Mouse (Mus musculus) megakaryocyte-erythroid progenitor cell, adult 5-6 weeks (primary cell): ENCODE data around the gene Rnf10. TPM values are rescaled to one million over a fixed set of nuclear protein-coding genes. Genes with fewer than 3 reads are reported as not detected.
A peak's percentile ranks its signal among the peaks of the same experiment; 100 is the strongest.
"Not testable (repeated sequence)": the region's sequence is repeated elsewhere in the genome, so short reads cannot be mapped to it uniquely, and the experiment has no call there.

Experiments used
- ATAC-seq: replicated peaks from 2 replicates; pipeline ENCODE4 v1.8.0; 2016; ENCODE audit warnings: mild to moderate bottlenecking, inconsistent platforms; ENCODE audit not compliant: severe bottlenecking, poor library complexity, low FRiP score, low TSS enrichment
- total RNA-seq, 2 experiments: library from RNA; stranded (forward) in 1 of 2; stranded (reverse) in 1 of 2; fragments of 200-1000, 215-1000 nt in 1 of 2; fragments of >200 nt in 1 of 2; fragmentation: Nextera tagmentation in 1 of 2; gene quantifications; 2 replicates each; pipeline ENCODE4 v1.2.3; 2014 to 2017

The Rnf10 gene
- total RNA-seq (2014; fragmentation: Nextera tagmentation) = 47.4 and 71.5 TPM in 2 replicates
- total RNA-seq (2017) = 35.9 and 36.9 TPM in 2 replicates

DNA sequence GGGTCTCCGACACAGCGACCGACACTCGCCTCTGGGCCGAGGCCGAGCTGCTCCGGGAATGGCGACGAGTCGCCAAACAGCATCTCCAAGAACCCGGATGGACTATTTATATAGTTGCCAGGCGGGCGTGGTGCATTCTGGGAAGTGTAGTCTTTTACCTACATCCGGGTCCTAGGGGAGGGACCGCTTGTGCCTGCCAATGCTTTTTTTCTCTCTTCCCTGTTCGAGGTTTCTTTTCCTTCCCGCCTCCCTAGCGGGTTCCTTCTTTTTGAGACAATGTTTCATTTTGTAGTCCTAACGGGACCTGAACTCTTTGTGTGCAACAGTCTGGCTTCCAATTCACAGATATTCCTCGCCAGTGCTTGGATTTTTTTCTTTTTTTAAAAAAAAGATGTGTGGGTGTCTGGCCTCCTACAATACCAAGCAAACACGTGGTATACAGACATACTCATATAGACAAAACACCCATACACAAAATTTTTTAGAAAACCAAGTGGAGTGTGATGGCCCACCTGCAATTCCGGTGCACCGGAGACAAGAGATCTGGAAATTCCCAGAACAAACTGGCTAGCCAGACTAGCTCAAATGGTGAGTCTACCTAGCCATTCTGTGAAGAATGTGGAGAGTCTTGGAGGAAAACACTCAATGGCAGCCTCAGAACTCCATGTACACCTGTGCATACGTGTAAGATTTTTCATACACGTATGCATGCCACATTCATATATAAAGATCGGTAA lies at the start of gene Rnf10:
Rnf10 (minus strand) TSS at position 87 of the 737 bp plus-strand sequence.
- ATAC-seq = peak; percentile 92

DNA sequence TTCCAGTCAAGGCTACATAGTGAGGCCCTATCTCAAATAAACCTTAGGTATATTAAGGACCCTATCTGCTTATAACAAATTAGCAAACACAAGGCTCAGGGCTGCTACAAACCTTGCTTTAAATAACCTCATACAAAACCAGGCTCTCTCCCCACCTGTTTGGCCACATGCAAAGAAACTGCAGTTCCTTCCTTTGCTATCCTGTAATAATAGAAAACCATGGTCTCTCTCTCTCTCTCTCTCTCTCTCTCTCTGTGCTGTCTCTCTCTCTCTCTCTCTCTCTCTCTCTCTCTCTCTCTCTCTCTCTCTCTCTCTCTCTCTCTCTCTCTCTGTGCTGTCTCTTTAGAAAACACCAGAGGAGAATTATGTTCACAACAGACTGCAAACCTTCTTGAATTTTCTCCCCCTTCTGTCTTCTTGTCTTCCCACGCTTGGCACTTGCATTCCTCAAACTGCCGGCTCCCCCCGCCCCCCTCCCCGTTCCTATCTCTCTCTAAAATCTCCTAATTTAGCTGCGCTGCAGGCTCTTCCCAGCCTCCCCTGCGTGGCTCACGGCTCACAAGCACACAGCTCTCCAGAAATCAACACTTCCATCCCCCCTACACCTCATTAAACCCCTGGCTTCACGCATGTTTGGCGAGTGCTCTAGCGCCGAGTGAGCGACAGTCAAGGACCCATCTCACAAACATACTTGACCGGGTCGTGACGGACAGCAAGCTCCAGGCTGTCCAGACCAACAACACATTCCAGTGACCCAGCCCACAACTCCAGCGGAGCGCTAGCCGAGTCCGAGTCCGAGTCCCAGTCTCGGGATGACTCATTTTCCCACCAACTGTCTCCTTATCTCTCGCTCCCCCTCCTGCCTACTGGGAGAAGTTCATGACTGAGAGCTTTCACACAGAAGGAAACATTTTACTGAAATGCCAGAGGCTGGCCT lies 46.6 kb upstream of the Rnf10 start:
- ATAC-seq = peak; percentile 85

DNA sequence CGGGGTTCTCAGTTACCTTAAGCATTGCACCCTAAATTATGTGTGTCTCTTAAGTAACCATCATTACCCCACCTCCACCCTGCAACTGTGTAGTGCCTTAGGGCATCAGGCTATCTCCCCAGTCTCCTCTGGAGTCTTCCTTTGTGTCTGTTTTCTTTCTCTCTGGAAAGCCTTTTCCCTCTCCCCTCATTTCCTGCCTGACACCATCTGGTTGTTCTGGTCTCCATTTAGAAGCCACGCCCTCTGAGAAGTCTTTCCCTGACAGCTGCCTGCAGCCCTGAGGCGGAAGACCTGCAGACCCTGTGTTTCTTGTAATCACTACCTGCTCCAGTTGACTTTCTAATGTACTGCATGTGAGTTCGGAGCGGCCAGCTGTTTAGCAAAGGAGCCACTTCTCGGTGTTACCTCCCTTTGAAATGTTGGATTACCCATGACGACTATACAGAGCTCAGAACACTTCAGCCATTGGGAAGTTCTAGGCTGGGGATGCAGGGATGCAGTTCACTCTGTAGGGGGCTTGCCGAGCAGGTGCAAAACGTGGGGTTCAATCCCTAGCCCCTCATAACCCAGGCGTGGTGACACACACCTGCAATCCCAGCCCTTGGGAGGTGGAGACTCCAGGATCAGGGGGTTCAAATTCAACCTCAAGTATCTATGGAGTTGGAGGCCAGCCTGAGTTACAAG lies 45.1 kb upstream of the Rnf10 start:
- ATAC-seq = no peak

DNA sequence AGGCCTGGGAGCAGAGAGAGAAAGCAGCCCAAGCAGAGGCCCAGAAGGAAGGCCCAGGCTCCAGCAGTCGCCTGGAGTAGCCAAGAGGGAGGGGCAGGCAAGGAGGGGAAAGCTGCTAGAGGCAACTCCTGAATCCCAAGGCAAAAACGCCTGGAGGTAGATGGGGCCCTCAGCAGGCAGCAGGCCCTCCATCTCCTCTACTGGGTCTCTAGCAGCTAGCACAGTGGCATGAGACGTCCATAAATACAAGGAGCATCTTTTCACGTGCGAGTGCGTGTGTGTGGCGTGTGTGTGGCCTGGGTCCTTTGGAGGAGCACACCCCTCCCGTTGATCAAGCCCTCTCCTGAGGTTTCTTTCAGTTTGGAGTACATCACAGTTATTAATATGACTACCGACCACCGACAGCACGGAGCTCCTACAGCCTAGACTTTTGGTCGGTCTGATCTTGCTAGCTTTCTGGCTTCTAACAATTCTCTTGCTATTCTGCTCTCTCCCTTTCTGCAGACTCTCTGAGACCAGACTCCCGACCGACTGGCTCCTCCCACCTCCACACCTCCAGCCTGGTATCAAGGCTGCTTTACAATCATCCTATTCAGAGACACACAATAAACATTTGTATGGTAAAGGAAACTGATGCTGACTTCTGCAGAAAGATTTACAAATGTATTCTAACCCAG lies 44.4 kb upstream of the Rnf10 start:
- ATAC-seq = no peak

DNA sequence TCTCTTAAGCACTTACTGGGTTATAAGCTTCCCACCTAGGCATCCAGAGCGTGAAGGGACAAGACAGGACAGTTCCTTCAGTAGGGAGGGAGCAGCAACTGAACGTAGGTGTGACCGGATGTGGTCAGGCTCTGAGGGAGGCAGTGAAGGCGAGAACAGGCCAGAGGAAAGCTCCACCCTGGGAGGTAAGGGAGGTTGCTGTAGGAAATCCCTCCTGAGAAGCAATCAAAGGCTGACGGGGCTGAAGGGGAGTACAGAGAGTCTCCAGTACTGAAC lies 40.9 kb upstream of the Rnf10 start:
- no peak for ATAC-seq

DNA sequence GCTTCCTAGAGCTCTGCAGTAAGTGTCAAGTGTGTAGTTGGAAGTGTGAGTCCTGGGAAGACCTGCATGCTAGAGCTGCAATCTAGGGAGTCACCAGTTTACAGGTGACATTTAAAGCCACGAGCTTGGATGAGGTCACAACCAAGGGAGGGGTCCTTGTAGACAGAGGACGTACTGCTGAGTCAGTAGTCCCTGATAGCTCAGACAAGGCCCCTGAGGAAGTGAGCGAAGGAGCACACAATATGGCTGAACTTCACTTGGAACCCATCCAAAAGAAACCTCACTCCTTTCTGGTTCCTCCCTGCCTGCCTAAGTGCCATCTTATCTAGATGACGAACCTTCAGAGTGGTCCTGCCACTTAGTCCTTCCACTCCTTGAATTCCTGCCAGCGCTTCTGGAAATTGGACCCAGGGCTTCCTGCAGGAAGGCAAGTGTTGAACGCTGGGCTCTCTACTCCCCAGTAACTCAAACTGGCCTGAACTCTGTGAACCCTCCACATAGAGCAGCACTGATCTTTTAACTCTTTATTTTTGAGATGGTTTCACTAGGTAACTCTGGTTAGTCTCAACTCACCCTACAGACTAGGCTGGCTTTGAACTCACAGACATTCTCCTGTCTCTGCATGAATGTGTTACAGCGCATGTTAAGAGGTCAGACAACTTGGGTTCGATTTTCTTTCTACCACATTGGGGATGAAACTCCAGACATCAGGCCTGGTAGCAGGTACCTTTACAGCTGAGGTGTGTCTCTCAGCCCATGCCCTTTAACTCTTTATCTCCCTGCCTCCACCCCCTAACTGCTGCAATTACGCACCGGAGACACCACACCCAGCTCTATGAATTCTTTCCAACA lies 40.3 kb upstream of the Rnf10 start:
- ATAC-seq = peak; percentile 89

DNA sequence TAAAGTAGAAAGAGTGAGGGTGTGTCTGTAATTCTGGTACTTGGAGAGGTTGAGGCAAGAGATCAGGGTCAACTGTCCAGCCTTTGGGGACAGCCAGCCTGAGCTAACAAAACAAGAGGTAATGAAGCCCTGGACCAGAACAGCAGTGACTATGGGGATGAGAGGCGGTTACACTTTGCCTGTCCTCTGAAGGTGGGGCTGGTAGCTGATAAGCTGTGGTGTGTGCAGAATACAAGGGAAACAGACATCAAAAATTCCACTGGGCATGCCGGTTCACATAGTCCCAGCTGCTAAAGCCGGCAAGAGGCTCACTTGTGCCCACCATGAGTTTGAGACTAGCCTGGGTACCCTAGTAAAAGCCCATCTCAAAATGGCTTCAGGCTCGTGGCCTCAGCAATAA lies 39.7 kb upstream of the Rnf10 start:
- ATAC-seq = peak; percentile 36

DNA sequence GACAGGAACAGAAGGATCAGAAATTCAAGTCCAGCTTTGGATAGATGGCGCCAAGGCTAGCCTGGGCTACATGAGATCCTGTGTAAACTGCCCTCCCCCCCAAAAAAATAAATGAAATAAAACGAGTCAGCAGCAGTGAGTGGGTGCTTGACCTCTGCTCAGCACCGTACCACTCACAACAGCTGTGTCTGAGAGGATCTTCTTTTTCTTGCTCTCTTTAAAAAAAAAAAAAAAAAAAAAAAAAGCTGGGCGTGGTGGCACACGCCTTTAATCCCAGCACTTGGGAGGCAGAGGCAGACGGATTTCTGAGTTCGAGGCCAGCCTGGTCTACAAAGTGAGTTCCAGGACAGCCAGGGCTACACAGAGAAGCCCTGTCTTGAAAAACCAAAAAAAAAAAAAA lies 29.5 kb upstream of the Rnf10 start:
- ATAC-seq = not testable (repeated sequence)

DNA sequence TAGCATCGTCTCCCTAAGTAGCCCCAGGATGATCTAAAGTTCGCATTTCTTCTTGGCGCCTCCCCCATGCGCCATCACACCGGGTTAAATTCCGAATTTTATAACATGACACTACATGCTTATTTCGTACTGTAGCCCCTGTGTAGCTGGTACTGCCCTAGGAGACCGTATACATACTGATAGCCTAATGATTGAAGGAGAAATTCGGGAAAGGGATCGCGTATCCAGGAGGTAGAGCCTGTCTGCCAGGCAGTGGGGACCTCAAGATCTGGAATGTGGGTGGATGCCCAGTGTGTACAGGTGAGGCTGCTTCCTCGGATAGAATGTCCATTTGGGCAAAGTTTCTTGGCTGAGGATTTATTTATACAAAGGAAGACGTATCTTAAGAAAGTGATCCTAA lies 28.9 kb upstream of the Rnf10 start:
- no peak; the same call in 1 of the 2 replicates for ATAC-seq

DNA sequence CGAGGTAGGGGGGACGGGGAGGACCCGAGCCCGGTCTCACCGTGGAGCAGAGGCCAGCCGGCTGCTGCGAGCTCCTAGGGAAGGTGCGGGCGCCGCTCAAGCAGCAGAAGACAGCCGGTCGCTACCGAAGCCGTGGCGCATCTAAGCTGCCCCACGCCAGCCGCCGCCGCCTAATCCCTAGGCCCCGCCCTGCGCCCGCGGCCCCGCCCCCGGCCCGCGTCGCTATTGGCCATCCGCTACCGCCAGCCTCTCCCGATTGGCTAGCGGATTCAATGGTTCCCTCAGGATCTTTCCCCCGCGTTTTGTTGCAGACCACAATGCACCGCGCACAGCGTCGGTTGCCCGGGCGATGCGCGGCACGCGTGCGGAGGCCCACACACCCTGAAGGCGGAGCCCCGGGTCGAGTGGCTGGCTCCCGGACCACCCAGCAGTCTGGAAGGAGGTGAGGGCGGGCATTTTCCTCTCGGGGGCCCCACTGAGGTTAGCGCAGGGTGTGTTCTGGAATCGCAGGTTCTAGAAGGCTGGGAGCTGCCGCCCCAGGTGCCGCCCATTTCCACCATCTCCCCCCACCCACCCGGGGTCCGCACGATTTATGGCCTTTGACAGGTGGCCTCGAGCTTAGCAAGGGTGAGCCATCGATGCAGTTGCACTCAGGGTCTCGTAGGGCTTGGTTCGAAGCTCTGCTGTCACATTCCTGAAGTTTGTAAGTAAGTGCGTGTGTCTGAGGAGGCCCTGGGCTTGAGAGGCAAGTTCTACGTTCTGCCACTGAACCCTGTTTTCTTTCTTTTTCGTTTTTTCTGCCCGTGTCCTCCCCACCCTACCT lies 28.3 kb upstream of the Rnf10 start, which contains the start of gene Dynll1:
Dynll1 (minus strand) TSS at position 208 of the 823 bp plus-strand sequence.
- ATAC-seq = peak; percentile 93

DNA sequence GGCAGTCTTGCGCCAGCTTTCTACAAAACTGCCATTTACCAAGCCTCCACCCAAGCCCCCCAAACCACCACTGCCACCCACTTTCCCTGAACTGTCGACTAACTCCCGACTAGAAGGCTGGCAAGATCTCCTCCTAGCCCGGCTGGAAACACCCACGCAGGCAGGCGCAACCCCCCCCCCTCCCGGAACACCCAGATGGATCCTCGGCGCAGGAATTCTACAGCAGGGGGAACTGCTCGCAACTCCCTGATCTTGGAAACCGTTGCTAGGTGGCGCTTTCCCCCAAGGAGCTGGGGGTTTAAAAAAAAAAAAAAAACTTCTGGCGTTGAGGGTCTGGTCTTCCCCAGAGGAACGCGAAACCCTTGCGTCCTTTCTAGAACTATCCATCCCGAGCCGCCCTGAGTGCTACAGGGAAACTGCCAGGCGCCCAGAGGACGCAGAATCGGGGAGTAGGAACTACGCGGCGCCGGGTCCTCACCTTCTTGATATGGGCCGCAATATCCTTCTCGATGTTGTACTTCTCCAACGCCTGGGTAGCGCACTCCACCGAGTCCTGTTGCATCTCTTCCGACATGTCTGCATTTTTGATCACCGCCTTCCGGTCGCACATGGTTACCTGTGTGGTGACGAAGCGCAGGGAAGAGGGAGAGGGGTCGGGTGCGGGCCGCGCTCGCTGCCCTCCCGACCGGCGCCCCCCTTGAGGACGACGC lies 27.5 kb upstream of the Rnf10 start:
- no peak for ATAC-seq

DNA sequence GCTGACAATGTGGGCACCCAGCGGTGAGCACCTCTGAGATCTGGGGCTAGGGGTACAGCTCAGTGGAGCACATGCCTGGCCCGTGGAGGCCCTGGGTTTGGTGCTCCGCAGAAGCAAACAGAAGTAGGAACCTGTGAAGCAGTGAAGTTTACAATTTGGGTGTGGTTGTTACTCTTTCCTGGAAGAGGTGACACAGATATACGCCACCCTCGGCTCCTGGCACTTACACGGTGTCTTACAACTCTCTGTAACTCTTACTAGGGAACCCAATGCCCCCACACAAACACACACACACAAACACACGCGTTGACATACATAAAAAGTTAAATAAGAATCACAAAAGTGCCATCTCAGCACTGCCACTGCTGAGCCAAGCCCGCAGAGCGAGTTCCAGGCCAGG lies 23.6 kb upstream of the Rnf10 start:
- ATAC-seq = no peak

DNA sequence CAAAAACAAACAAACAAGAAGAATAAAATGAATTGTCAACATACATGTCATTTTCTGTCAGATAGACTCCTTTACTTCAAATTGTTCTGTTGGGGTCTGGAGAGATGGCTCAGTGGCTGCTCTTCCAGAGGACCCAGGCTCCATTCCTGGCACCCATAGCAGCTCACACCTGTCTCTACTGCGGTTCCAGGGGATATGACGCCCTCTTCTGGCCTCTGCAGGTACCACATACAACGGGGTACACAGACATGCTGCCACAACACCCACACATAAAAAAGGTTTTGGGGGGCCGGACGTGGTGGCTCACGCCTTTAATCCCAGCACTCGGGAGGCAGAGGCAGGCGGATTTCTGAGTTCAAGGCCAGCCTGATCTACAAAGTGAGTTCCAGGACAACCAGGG lies 21.5 kb upstream of the Rnf10 start:
- peak; percentile 50; the same call in 1 of the 2 replicates for ATAC-seq

DNA sequence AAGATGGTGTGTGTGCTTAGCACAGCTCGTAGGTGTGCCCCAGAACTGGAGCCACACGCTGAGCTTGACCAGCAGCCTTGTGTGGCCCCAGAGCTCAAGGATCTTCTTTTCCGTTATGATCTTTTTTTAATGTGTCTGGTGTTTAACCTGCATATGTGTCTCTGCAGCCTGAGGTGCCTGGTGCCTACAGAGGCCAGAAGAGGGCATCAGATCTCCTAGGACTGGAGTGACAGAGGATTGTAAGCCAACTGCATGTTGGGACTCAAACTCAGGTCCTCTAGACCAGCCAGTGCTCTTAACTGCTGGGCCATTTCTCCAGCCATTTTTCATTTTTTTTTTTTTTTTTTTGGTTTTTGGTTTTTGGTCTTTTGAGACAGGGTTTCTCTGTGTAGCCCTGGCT lies 12.0 kb upstream of the Rnf10 start:
- 0 out of 2 replicates have a peak, but pooled peaks have one; percentile 50 for ATAC-seq

DNA sequence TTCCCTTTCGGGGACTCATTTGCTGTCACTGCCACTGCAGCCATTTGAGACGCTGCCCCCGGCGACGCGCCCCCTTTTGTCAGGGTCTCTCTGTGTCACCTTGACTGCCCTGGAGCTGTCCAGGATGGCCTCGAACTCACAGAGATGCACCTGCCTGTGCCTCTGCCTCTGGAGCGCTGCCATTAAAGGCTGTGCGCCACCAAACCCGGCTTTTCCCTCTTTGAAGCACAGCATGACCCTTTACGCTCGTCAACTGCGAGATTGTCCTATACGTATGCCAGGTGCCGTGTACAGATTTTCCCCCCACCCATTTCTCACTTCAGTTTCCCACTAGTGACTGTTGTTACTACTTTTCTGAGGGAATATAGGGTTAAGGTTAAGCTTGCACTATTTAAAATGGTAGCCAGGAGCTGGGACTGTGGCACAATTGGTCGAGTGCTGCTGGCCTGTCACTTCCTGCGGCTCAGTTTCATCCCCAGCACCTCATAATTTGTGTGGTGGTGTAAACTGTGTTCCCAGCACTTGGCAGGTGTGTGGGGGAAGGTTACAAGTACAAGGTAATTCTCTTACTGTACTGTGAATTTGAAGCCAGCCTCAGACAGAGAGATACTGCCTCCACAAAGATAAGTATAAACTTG lies 7.5 kb upstream of the Rnf10 start:
- 0 out of 2 replicates have a peak, but pooled peaks have one; percentile 20 for ATAC-seq

DNA sequence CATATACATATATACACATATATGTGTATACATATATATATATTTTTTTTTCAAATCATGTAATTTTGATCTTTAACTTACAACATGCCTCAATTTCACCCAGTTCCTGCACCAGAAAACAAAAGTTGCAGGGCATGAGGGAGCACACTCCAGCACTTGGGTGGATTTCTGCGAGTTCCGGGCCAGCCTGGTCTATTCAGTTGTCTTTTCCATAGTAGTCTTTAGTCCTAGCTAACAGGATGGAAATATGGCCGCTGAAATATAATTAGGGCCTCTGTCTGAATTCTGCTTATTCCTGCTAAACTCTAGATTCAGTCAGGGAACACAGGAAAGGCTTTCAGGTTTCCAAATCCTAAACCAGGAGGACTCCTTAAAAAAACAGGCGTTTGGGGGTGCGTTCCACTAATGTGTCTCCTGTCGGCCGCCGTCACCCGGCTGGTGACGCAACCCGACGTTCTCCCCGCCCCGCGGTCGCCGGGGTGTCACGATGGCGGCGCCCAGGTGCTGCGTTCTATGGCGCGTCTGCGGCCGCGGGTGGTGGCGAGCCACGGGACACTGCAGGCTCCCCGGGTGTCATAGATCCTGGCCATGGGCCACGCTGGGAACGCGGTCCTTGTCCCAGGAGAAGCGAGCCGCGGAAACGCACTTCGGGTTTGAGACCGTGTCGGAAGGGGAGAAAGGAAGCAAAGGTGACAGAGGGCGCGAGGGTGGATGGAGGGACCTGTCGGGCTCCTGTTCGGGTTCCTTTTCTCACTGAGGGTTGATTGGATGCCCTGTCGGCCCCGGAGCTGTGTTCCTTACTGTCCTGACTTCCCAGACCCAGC lies 6.7 kb upstream of the Rnf10 start, which contains the start of gene Coq5:
Coq5 (plus strand) TSS at position 441 of the 824 bp plus-strand sequence.
- peak; percentile 77 for ATAC-seq
